Comparison of ENCODE assay signal across 8 mouse cellular contexts in the genomic region with DNA sequence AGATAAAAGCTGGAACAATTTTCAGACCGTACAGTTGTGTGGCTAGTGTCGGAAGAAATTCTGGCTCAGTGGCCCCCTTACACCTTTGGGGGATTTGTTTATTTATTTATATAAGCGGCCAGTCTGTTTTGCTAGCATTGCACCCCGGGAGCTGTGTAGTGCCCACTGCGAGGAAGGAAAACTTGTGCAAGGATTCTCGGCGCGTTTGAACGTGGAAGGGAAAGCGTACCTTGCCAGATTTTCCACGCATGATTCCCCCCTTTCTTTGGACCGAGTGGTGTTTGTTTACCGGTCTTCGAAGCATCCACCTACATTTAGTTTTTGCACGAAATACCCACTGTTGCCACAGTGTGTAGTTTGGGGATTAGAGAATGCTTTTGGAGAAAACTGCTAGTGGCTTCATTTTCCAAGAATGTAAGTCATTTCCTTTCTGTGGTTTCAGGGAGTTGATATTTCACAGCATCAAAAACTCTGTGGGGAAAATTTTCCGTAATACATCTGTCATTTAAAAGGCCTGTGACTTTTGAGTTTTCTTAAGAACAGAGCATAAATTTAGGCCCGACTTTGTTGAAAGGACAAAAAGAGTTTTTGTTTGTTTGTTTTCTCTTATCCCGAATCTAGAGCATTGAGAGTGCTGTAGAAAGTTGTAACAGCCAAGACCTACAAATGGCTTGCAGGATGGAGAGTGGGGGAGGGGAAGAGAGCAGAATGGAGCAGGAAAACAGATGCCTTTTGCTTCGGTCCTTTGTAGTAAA. TPM values are rescaled to one million over a fixed set of nuclear protein-coding genes. Genes with fewer than 3 reads are reported as not detected.
DNase-seq lines count a peak whose midpoint lies in the region; ATAC-seq and TF ChIP-seq lines count a peak whose summit lies in the region.

No protein-coding gene starts in this region.

- H3K4me2 ChIP-seq in forebrain, embryonic 12.5 days = peak overlapping the region; percentile 68
- H3K4me2 ChIP-seq in intestine, postnatal 0 days (replicated peaks; ENCODE audit: low read depth) = peak overlapping the region; percentile 87

- peak overlapping the region; percentile 73 for H3K4me3 ChIP-seq in ES-Bruce4 (ENCODE audit: low read depth, low read length)
- H3K4me3 ChIP-seq in forebrain, embryonic 12.5 days (replicated peaks) = peak overlapping the region; percentile 65
- H3K4me3 ChIP-seq in intestine, postnatal 0 days (ENCODE audit: low read depth, low read length) = peak overlapping the region; percentile 78
- peak overlapping the region; percentile 80 for H3K4me3 ChIP-seq in midbrain, embryonic 10.5 days

- no peaks in the 10 kb centered on the region for H3K36me3 ChIP-seq in ES-Bruce4 (ENCODE audit: control insufficient read depth, insufficient read depth, low read length, poor library complexity, severe bottlenecking)
- no peaks in the 10 kb centered on the region for H3K36me3 ChIP-seq in forebrain, embryonic 12.5 days (replicated peaks)
- H3K36me3 ChIP-seq in intestine, postnatal 0 days (ENCODE audit: control insufficient read depth, insufficient read depth) = no peaks in the 10 kb centered on the region
- H3K36me3 ChIP-seq in midbrain, embryonic 10.5 days = no peaks in the 10 kb centered on the region

- TF ChIP-seq POLR2A in ES-Bruce4 (IDR thresholded peaks at IDR 0.05; ENCODE audit: insufficient read depth, low read length) = no peak

- peak; percentile 50 for DNase-seq in CD4-positive, CD25-positive, alpha-beta regulatory T cell, adult 2 months (ENCODE audit: low read depth, low spot score)
- peak; percentile 32 for DNase-seq in midbrain, embryonic 10.5 days (ENCODE audit: low spot score)
- DNase-seq in right cerebral cortex, adult 18-20 months = no peak
- DNase-seq in yolk sac, embryonic 10.5 days (ENCODE audit: low spot score) = no peak

- peak overlapping the region; percentile 83 for H3K9ac ChIP-seq in ES-Bruce4 (ENCODE audit: low read depth, poor library complexity, severe bottlenecking)
- H3K9ac ChIP-seq in forebrain, embryonic 12.5 days = peak overlapping the region; percentile 77
- peak overlapping the region; percentile 81 for H3K9ac ChIP-seq in intestine, postnatal 0 days (ENCODE audit: low read depth, low read length)

- WGBS in forebrain, embryonic 12.5 days = 1% methylated on average over 19 of the region's 19 CpGs
- WGBS in intestine, postnatal 0 days = 8% methylated on average over 19 of the region's 19 CpGs
- WGBS in midbrain, embryonic 10.5 days = 2% methylated on average over 19 of the region's 19 CpGs

- no peak for TF ChIP-seq EP300 in ES-Bruce4 (IDR thresholded peaks at IDR 0.05; ENCODE audit: insufficient read depth, low read depth, low read length)

- H3K9me3 ChIP-seq in ES-Bruce4 (replicated peaks; ENCODE audit: control insufficient read depth, insufficient read depth, low read length, poor library complexity, severe bottlenecking) = no peaks in the 10 kb centered on the region
- no peaks in the 10 kb centered on the region for H3K9me3 ChIP-seq in forebrain, embryonic 12.5 days
- H3K9me3 ChIP-seq in intestine, postnatal 0 days (ENCODE audit: control insufficient read depth) = no peaks in the 10 kb centered on the region
- no peaks in the 10 kb centered on the region for H3K9me3 ChIP-seq in midbrain, embryonic 10.5 days (replicated peaks)

- H3K4me1 ChIP-seq in ES-Bruce4 (ENCODE audit: control insufficient read depth, insufficient read depth, low read length) = no peaks in the 10 kb centered on the region
- H3K4me1 ChIP-seq in forebrain, embryonic 12.5 days = peaks cover 28% of the 10 kb centered on the region
- H3K4me1 ChIP-seq in intestine, postnatal 0 days (replicated peaks; ENCODE audit: control insufficient read depth, insufficient read depth, low read length) = no peaks in the 10 kb centered on the region; the same call in 1 of the 2 replicates
- peaks cover 50% of the 10 kb centered on the region for H3K4me1 ChIP-seq in midbrain, embryonic 10.5 days

- H3K27me3 ChIP-seq in ES-Bruce4 (ENCODE audit: control insufficient read depth, insufficient read depth, low read length, poor library complexity, severe bottlenecking) = no peaks in the 10 kb centered on the region
- 0 out of 2 replicates have a peak, but pooled peaks cover 4% of the 10 kb centered on the region for H3K27me3 ChIP-seq in forebrain, embryonic 12.5 days
- H3K27me3 ChIP-seq in intestine, postnatal 0 days (replicated peaks; ENCODE audit: control insufficient read depth, insufficient read depth, low read length) = no peaks in the 10 kb centered on the region
- H3K27me3 ChIP-seq in midbrain, embryonic 10.5 days (ENCODE audit: low read depth, poor library complexity, severe bottlenecking) = no peaks in the 10 kb centered on the region

- no peak overlapping the region for H3K27ac ChIP-seq in ES-Bruce4 (ENCODE audit: insufficient read depth, low read length)
- peak overlapping the region; percentile 94 for H3K27ac ChIP-seq in forebrain, embryonic 12.5 days
- peak overlapping the region; percentile 87; the same call in 1 of the 2 replicates for H3K27ac ChIP-seq in intestine, postnatal 0 days (ENCODE audit: low read depth, low read length)
- H3K27ac ChIP-seq in midbrain, embryonic 10.5 days (replicated peaks) = peak overlapping the region; percentile 94

- ATAC-seq in CD4-positive, CD25-positive, alpha-beta regulatory T cell, adult 4 months = no peak
- ATAC-seq in forebrain, embryonic 12.5 days (ENCODE audit: low FRiP score) = no peak
- no peak for ATAC-seq in intestine, postnatal 0 days

- no peak for TF ChIP-seq CTCF in ES-Bruce4 (IDR thresholded peaks at IDR 0.05; ENCODE audit: low read depth, low read length)
- TF ChIP-seq CTCF in intestine, postnatal 0 days (IDR thresholded peaks at IDR 0.05; ENCODE audit: low read depth) = no peak

RNA-seq across cellular contexts. Expression of gene Frmd6, which starts 1.2 kb away (rescaled TPM):
- polyA plus RNA-seq in CD4-positive, CD25-positive, alpha-beta regulatory T cell, adult 4 months (2017; shearing (Covaris generic)) = 10 to 100 TPM; 20.8 to 28.4 TPM
- polyA plus RNA-seq in ES-Bruce4 (2011; ENCODE audit: insufficient read depth, insufficient read length, low read depth, missing spikeins) = 26.6 and 30.5 TPM in 2 replicates
- polyA plus RNA-seq in forebrain, embryonic 12.5 days (2016; fragmentation: Nextera tagmentation; extraction: Ambion mirVana) = 14.7 and 15.6 TPM in 2 replicates
- 5.9 and 6.3 TPM in 2 replicates for polyA plus RNA-seq in intestine, postnatal 0 days (2015; fragmentation: Nextera tagmentation; extraction: Ambion mirVana)
- 18.0 and 19.2 TPM in 2 replicates for polyA plus RNA-seq in midbrain, embryonic 10.5 days (2016; fragmentation: Nextera tagmentation; extraction: Ambion mirVana)

Comparison
In these comparisons a context has a peak if more than half of its experiments do, and no peak if none do; other contexts are left out.
1. DNase-seq: peak in CD4-positive, CD25-positive, alpha-beta regulatory T cell, adult 2 months (single experiment) and midbrain, embryonic 10.5 days (single experiment); none in right cerebral cortex, adult 18-20 months (single experiment) and yolk sac, embryonic 10.5 days (single experiment).
2. Peak in every context shown above with its lines, with median percentiles within 50 percentile points of each other: H3K4me3 ChIP-seq and H3K9ac ChIP-seq.